Mouse (Mus musculus) A20 (cell line): ENCODE results near the gene Slamf6.
"Not testable (repeated sequence)": the region's sequence is repeated elsewhere in the genome, so short reads cannot be mapped to it uniquely, and the experiment has no call there.

Source experiments
- DNase-seq: peaks from one replicate; pipeline ENCODE4 v3.0.0-alpha.2; 2011; ENCODE audit warnings: low read depth, low spot score

Gene Slamf6

GRCm38 (mm10) chr1:171957411-171957810 is 40.1 kb downstream of the Slamf6 start:
- DNase-seq: peak; percentile 55

DNA sequence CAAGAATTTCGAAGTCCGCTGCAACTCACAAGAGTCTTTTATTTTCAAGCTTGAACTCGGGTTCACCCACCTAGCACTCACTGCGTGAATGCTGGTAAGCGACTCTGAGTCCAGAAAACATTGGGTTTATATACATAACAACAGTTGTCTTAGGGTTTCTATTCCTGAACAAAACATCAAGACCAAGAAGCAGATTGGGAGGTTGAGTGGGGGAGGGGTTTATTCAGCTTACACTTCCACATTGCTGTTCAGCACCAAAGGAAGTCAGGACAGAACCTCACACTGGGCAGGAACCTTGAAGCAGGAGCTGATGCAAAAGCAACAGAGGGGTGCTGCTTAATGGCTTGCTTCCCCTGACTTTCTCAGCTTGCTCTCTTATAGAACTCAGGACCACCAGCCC is 43.4 kb downstream of the Slamf6 start:
- no peak for DNase-seq

- DNase-seq: no peak
These were observed 44.4 kb downstream of the Slamf6 start for GRCm38 (mm10) chr1:171961704-171962103.

- no peak for DNase-seq
These were observed 46.3 kb downstream of the Slamf6 start for GRCm38 (mm10) chr1:171963613-171964012.

DNA sequence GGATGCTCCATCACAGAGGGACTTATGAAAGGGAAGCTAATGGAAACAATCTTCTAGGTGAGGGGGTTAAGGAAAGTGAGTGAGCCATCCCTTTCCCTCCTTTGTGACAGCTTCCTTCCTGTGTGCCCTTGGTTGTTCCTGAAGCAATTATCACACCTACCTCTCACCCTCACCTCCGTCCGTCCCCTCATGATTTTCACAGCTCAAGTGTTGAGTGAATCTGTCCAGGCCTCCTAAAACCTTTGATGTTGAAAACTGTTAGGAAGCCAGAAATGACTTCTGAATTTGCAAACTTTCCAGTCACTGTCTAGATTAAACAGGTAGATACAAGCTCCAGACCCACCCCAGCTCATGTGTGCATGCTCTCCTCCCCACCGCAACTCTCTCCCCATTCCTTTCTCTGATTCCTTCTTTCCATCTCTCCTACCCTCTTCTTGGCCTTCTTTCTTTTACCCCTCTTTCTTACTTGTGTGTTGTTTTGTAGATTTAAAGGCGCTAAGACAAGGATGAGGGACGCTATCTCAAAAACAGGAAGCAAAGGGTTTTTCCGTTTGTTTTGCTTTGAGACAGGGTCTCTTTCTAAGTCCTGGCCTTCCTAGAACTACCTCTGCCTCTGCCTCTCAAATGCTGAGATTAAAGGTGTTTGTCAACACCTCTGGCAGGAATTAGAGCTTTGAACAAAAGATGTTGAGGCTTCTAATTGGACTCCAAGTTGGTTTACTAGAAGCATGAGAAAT is 48.9 kb downstream of the Slamf6 start:
- no peak for DNase-seq

- no peak for DNase-seq
These were observed 51.9 kb downstream of the Slamf6 start for GRCm38 (mm10) chr1:171969221-171969620.

DNA sequence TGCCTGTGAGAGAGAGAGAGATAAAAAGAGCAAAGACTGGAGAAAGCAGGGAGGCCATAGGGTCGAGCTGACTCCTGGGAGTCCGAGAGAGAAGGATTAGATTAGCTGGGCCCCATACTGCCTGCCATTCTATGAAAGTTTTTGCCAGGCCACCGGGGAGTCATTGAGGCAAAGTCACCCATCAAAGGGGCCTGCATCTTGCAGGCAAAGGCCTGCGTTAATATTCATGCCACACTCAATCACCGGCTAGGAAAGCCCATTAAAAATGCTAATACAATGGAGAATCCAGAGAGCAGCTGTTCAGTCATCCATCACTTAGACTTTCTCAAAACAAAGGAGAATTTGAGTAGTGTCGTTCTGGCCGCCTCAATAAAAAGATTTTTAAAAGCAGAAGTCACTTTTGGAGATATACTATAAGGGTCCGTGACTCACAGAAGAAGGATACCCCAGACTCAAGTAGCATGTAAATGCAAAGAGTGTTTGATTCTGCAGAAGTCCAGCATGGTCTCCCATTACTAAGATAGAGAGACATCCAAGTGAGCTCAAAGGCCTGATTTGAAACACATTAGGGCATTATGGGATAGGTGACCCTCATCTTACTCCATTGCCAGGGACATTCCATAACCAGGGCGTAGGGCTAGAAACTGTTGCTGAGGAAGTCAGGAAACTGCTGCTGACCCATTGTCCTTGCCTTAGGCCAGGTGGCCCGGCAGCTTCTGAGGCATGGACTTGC is 53.7 kb downstream of the Slamf6 start:
- DNase-seq: no peak

- not testable (repeated sequence) for DNase-seq
These were observed 57.0 kb downstream of the Slamf6 start for GRCm38 (mm10) chr1:171974361-171974760.

DNA sequence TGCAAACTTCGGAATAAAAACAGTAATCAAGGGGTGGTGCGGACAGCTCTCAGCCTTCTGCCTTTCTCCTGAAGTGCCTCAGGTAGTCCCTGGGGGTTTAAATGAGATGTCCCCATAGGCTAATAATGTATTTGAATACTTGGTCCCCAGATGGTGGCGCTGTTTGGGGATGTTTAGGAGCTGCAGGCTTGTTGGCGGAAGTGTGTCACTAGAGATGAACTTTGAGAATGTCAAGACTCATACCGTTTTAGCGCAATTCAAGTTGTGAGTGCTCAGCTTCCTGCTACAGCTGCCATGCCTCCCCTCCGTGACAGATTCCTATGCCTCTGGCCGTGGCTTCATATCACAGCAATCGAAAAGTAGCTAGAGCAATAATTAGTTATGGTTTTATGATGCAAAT is 58.1 kb downstream of the Slamf6 start:
- DNase-seq: peak; percentile 44

DNA sequence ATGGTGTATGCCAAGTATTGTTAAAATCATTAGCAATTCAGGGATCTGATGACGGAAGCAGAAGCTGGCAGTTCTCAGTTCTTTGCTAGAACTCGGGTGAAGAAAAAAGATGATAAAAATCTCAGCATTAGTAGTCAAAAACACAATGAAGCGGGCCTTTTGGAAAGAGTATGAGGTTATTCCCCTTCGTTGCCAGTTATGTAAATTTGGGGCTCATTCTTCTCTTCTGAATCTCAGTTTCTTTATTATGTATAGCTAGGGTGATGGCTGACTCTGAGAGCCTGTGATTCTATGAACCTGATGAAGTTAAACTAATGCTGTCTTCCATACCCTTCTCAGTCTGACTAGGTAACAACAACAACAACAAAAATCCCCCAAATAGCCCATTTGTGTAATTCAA is 58.5 kb downstream of the Slamf6 start:
- peak; percentile 50 for DNase-seq

DNA sequence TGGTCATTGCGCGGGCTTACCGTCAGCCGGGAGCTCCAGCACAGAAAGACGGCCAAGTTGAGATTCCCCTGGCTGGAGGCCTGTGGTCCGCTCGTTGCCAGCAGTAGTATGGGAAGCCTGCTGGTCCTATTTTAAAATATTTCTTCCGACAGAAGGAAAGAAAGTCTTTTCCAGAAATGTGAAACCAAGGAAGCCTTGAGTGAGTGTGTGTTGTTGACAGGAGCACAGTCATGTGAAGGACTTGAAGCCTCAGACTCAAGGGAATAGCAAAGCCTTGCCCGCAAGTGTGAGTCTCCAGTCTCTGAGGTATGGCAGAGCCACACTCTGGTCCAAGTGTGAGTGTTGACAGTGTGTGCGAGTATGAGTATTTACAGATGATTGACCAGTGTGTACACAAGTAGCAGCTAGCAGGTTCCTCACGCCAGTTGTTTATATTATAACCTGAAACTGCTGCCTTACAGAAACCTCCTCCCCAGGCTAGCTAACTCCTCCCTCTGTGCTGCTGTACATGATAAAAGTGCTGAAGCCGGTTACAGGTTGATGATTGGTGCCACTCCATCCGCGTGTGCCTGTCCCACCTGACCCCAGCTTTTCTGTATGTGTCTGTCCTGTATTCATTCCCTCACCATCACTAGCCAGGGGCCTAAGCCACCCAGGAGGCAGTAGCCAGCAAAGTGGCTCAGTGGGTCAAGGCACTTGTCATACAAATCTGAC is 59.7 kb downstream of the Slamf6 start:
- no peak for DNase-seq

- DNase-seq: no peak
These were observed 60.6 kb downstream of the Slamf6 start for GRCm38 (mm10) chr1:171977891-171978290.

- DNase-seq: no peak
These were observed 62.8 kb downstream of the Slamf6 start for GRCm38 (mm10) chr1:171979969-171980730.

DNA sequence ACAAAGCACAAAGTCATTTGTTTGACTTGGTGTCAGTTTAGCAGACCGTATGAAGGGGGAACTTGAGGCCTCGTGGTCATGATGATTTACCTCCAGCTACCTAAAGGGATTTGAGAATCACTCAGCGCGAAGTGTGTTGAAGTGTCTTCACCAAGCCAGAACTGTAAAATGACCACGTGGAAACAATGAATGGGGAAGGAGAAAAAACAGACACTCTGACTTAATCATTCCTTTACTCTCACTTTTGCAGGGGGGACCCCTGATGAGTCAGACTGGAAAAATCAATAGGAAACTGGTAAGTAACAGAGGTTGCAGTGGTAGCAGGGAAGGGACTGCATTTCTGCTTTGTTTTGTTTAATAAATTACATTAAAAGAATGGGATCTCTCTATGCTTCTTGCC is 64.9 kb downstream of the Slamf6 start:
- peak; percentile 58 for DNase-seq

DNA sequence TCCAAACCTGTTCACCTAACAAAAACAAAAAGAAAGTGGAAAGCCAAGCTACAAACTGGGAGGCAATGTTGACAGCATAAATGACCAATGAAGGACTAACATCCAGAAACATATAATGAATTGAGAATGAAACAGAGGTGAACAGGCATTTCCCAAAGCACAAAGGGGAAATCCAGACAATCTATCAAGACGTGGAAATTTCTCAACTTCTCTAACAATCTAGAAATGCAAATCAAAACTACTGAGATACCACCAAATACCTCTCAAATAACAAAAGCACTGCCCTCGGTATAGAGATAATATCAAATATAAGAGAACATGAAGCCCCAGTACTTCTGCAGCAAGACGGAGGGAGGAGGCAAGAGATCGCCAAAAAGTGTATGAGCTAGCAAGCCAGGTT is 65.4 kb downstream of the Slamf6 start:
- DNase-seq: no peak

DNA sequence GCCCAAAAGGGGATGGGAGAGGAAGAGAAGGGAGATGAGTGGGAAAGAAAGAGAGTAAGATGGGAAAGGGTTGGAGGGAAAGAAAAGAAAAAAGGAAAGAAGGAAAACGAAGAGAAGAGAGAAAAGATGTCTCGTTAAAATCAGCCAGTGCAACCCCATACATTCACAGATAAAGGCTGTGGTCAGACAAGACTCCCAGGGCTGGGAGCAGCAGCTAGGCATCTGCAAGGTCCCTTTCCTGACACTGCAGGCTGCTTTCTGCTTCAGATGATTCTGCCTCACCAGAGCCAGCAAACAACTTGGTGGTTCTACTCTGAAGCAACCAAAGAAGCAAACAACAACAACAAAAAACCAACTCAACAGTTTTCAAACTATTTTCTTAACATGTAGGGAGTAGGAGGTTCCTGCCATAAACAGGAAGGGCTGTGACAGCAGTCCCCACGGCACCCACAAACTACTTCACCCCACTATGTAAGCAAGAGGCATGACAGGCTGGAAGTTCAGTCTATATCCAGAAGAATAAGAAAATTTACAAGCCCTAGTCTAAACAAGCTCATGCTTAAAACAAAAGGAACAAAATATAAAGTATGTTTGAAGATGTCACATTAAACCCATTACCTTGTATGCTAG is 66.2 kb downstream of the Slamf6 start:
- no peak for DNase-seq

DNA sequence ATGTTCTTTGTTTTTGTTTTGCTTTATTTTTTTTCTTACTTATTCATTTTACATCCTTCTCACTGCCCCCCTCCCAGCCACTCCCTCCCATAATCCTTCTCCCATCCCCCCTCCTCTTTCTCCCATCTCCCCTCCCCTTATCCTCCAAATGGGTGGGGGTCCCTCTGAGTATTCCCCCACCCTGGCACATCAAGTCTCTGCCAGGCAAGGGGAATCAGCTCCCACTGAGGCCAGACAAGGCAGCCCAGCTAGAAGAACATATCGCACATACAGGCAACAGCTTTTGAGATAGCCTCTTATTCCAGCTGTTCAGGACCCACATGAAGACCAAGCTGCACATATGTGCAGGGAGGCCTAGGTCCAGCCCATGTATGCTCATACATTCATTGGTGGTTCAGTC is 66.8 kb downstream of the Slamf6 start:
- DNase-seq: no peak

GRCm38 (mm10) chr1:171991883-171992282 is 74.6 kb downstream of the Slamf6 start:
- DNase-seq: no peak

DNA sequence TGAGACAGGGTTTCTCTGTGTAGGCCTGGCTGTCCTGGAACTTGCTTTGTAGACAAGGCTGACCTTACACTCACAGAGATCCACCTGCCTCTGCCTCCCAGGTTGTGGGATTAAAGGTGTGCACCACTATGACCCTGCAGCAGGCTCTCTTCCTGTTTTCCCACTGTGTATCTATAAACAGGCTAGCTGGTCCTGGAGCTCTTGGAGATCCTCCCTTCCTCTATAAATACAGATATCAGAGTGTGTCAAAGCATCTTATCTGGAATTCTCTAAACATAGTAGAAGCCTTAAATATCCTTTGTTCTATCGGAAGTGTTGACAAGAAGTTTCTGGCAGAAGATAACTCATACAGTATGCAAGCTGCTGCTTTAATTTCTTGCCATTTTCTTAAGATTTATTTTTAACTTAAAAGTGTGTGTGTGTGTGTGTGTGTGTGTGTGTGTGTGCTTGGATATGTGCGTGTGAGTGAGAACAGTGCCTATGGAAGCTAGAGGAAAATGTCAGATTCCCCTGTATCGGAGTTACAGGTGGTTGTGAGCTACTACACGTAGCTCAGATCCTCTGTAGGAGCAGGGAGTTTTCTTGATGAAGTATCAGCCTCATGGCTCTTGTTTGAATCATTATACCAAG is 75.7 kb downstream of the Slamf6 start:
- no peak for DNase-seq

DNA sequence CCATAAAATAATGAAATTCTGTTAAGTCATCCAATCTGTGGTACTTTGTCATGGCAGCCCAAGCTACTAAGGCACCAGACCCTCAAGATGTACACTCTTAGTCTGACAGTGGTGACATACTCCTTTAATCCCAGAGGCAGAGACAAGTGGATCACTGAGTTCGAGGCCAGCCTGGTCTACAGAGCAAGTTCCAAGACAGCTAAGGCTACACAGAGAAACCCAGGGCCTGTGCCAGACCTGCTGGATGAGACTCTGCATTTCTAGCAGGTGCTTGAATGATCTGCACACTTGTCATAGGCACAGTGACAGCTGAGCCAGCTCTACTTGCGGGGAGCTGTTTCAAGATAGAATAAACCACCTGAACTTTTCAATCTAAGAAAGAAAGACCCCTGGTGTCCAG is 77.2 kb downstream of the Slamf6 start:
- no peak for DNase-seq
